Mouse (Mus musculus) lung, postnatal 0 days (tissue): ENCODE data around the gene Zfp106.

ENCODE experiments used
- CTCF ChIP-seq: IDR thresholded peaks from 2 replicates; pipeline ENCODE4 v1.5.1; 2016; ENCODE audit warnings: antibody characterized with exemption, mild to moderate bottlenecking
- EP300 ChIP-seq: IDR thresholded peaks from 2 replicates; pipeline ENCODE4 v1.6.1; 2016; ENCODE audit warnings: antibody characterized with exemption, mild to moderate bottlenecking, control low read depth

DNA sequence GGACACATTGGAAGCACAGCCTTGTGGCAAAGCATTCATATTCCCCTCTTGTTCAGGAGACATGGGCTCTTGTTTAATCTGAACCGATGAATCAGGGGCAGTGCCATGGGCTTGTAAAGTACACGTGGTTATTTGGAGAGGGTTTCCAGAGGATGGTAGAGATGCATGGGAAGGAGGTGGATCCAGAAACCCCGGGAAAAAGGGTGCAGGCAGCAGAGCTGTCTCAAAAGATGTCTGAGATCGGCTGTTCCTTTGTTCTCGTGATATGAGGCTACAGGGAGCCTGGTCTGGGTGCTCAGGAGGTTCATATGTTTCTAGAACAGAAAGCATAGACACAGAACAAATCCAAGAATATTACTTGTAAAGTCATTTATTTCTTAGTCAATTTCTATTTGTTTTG lies 36.9 kb downstream of the Zfp106 start:
- TF ChIP-seq EP300 (no peak), CTCF (no peak)
